Mouse (Mus musculus) heart, embryonic 14.5 days (tissue): ENCODE measurements around the gene Lrfn4. TPM values are rescaled to one million over a fixed set of nuclear protein-coding genes. Genes with fewer than 3 reads are reported as not detected.

Source experiments
- ATAC-seq: fragments of 200-750 bp; cut with Nextera tagmentation; 2 replicates; pipeline ENCODE4 v1.8.0; 2017; ENCODE audit warnings: low read depth, moderate TSS enrichment; ENCODE audit not compliant: insufficient number of reproducible peaks, insufficient read depth, low FRiP score
- H3K27ac ChIP-seq, 2 experiments: fragments of 200-500 bp in 1 of 2; fragments of 300-500 bp in 1 of 2; sonication (generic) in 1 of 2; replicated peaks in 1 of 2; 2 replicates each; pipeline ENCODE4 v1.5.1; 2012 to 2014; ENCODE audit warnings: low read depth in 2 of 2, low read length in 2 of 2, control low read depth in 1 of 2, mild to moderate bottlenecking in 1 of 2, mixed read lengths in 1 of 2; ENCODE audit not compliant: control insufficient read depth in 1 of 2, insufficient read depth in 1 of 2
- H3K27me3 ChIP-seq: fragments of 300-500 bp; sonication (generic); 2 replicates; pipeline ENCODE4 v1.6.1; 2014; ENCODE audit warnings: mild to moderate bottlenecking, low read length, control low read depth; ENCODE audit not compliant: control insufficient read depth, insufficient read depth
- H3K36me3 ChIP-seq: fragments of 300-500 bp; sonication (generic); 2 replicates; pipeline ENCODE4 v1.6.1; 2014; ENCODE audit warnings: mild to moderate bottlenecking, control low read depth, low read length, mixed read lengths; ENCODE audit not compliant: control insufficient read depth, insufficient read depth
- H3K4me1 ChIP-seq, 2 experiments: fragments of 200-500 bp in 1 of 2; fragments of 300-500 bp in 1 of 2; sonication (generic) in 1 of 2; 2 replicates each; pipeline ENCODE4 v1.6.1; 2012 to 2014; ENCODE audit warnings: low read length in 2 of 2, control low read depth in 1 of 2, mixed read lengths in 1 of 2; ENCODE audit not compliant: control insufficient read depth in 2 of 2, insufficient read depth in 2 of 2
- H3K4me2 ChIP-seq: fragments of 300-500 bp; sonication (generic); 2 replicates; pipeline ENCODE4 v1.6.1; 2014; ENCODE audit warnings: mild to moderate bottlenecking, low read length
- H3K4me3 ChIP-seq, 2 experiments: fragments of 200-500 bp in 1 of 2; fragments of 300-500 bp in 1 of 2; sonication (generic) in 1 of 2; 2 replicates each; pipeline ENCODE4 v1.5.1; 2012 to 2014; ENCODE audit warnings: low read length in 2 of 2, mild to moderate bottlenecking in 2 of 2, control low read depth in 1 of 2, low read depth in 1 of 2, moderate library complexity in 1 of 2; ENCODE audit not compliant: control insufficient read depth in 1 of 2, insufficient read depth in 1 of 2
- H3K9ac ChIP-seq: fragments of 300-500 bp; sonication (generic); 2 replicates; pipeline ENCODE4 v1.6.1; 2014; ENCODE audit warnings: mild to moderate bottlenecking, low read length
- H3K9me3 ChIP-seq: fragments of 300-500 bp; sonication (generic); 2 replicates; pipeline ENCODE4 v1.6.1; 2016; ENCODE audit warnings: low read length, control low read depth; ENCODE audit not compliant: control insufficient read depth
- WGBS: fragments of 180-500 bp; shearing (Covaris S2); extraction: QIAGEN DNeasy Blood & Tissue Kit; methylation state at CpG from one replicate; pipeline ENCODE4 v1.1.7; 2014; 5-methylcytosine and 5-hydroxymethylcytosine counted together
- polyA plus RNA-seq: library from polyadenylated mRNA; unstranded; fragments of >200 nt; fragmentation: Nextera tagmentation; extraction: Ambion mirVana; gene quantifications from 2 replicates; pipeline ENCODE4 v1.2.1, GENCODE M21; 2014

Gene Lrfn4
- polyA plus RNA-seq, 1 experiment from 2014 or later = 6.1 TPM

- 82% methylated on average over 8 of the region's 8 CpGs for WGBS
Observed at GRCm38 (mm10) chr19:4572467-4572866, 43.0 kb downstream of the Lrfn4 start.

GRCm38 (mm10) chr19:4572061-4572460, 43.4 kb downstream of the Lrfn4 start:
- no peaks in the 10 kb centered on the region for H3K36me3 ChIP-seq
- H3K9me3 ChIP-seq = no peaks in the 10 kb centered on the region
- ATAC-seq = no peak
- H3K4me2 ChIP-seq = no peak overlapping the region
- WGBS = 70% methylated on average over 4 of the region's 4 CpGs
- H3K4me3 ChIP-seq = no peak overlapping the region
- peaks cover 7 to 10% of the 10 kb centered on the region in 2 experiments; a peak in 3 of 4 replicates for H3K4me1 ChIP-seq
- H3K27ac ChIP-seq = no peak overlapping the region
- H3K27me3 ChIP-seq = no peaks in the 10 kb centered on the region
- H3K9ac ChIP-seq = no peak overlapping the region

More at GRCm38 (mm10) chr19:4572467-4572866, 43.0 kb downstream of the Lrfn4 start:
- Histone ChIP-seq H3K4me1 (peaks cover 7 to 10% of the 10 kb centered on the region in 2 experiments; a peak in 3 of 4 replicates), H3K9me3 (no peaks in the 10 kb centered on the region), H3K4me2 (no peak overlapping the region), H3K36me3 (no peaks in the 10 kb centered on the region), H3K4me3 (no peak overlapping the region), H3K9ac (no peak overlapping the region), H3K27me3 (no peaks in the 10 kb centered on the region), H3K27ac (no peak overlapping the region)
- ATAC-seq = no peak

- H3K27me3 ChIP-seq = no peaks in the 10 kb centered on the region
- no peak overlapping the region for H3K4me3 ChIP-seq
- no peaks in the 10 kb centered on the region for H3K9me3 ChIP-seq
- ATAC-seq = no peak
- no peak overlapping the region for H3K27ac ChIP-seq
- H3K9ac ChIP-seq = no peak overlapping the region
- H3K4me2 ChIP-seq = no peak overlapping the region
- no peaks in the 10 kb centered on the region for H3K36me3 ChIP-seq
- 94% methylated on average over 1 of the region's 1 CpGs for WGBS
- H3K4me1 ChIP-seq = peaks cover 7 to 10% of the 10 kb centered on the region in 2 experiments; a peak in 3 of 4 replicates
Observed at GRCm38 (mm10) chr19:4571658-4572057, 43.8 kb downstream of the Lrfn4 start.

GRCm38 (mm10) chr19:4570815-4571214, 44.7 kb downstream of the Lrfn4 start:
- no peak overlapping the region for H3K4me3 ChIP-seq
- no peak overlapping the region for H3K27ac ChIP-seq
- 84% methylated on average over 6 of the region's 6 CpGs for WGBS
- peaks cover 7 to 10% of the 10 kb centered on the region in 2 experiments; a peak in 3 of 4 replicates for H3K4me1 ChIP-seq
- H3K4me2 ChIP-seq = no peak overlapping the region
- H3K9ac ChIP-seq = no peak overlapping the region
- no peaks in the 10 kb centered on the region for H3K27me3 ChIP-seq
- H3K36me3 ChIP-seq = no peaks in the 10 kb centered on the region
- ATAC-seq = no peak
- H3K9me3 ChIP-seq = no peaks in the 10 kb centered on the region

GRCm38 (mm10) chr19:4570237-4570613, 45.2 kb downstream of the Lrfn4 start:
- H3K9ac ChIP-seq = no peak overlapping the region
- no peak overlapping the region for H3K4me2 ChIP-seq
- no peaks in the 10 kb centered on the region for H3K27me3 ChIP-seq
- no peak overlapping the region for H3K27ac ChIP-seq
- ATAC-seq = no peak
- no peak overlapping the region for H3K4me3 ChIP-seq
- H3K36me3 ChIP-seq = no peaks in the 10 kb centered on the region
- no peaks in the 10 kb centered on the region for H3K9me3 ChIP-seq
- 90% methylated on average over 11 of the region's 11 CpGs for WGBS
- peaks cover 7 to 10% of the 10 kb centered on the region in 2 experiments; a peak in 3 of 4 replicates for H3K4me1 ChIP-seq

- 74% methylated on average over 17 of the region's 17 CpGs for WGBS
- H3K27ac ChIP-seq = no peak overlapping the region
Observed at GRCm38 (mm10) chr19:4569356-4570236, 45.9 kb downstream of the Lrfn4 start.

GRCm38 (mm10) chr19:4568832-4569231, 46.6 kb downstream of the Lrfn4 start:
- ATAC-seq = no peak; the same call in 1 of the 2 replicates
- 20% methylated on average over 4 of the region's 4 CpGs for WGBS
- H3K4me3 ChIP-seq = no peak overlapping the region
- H3K9ac ChIP-seq = no peak overlapping the region
- H3K36me3 ChIP-seq = no peaks in the 10 kb centered on the region
- no peaks in the 10 kb centered on the region for H3K27me3 ChIP-seq
- no peak overlapping the region for H3K4me2 ChIP-seq
- H3K4me1 ChIP-seq = peaks cover 7 to 10% of the 10 kb centered on the region in 2 experiments; a peak in 3 of 4 replicates
- no peaks in the 10 kb centered on the region for H3K9me3 ChIP-seq
- no peak overlapping the region for H3K27ac ChIP-seq

More at GRCm38 (mm10) chr19:4569356-4570236, 45.9 kb downstream of the Lrfn4 start:
- H3K36me3 ChIP-seq = no peaks in the 10 kb centered on the region
- no peak for ATAC-seq
- no peak overlapping the region for H3K4me3 ChIP-seq
- H3K4me2 ChIP-seq = no peak overlapping the region
- no peak overlapping the region for H3K9ac ChIP-seq
- H3K27me3 ChIP-seq = no peaks in the 10 kb centered on the region
- peaks cover 7 to 10% of the 10 kb centered on the region in 2 experiments; a peak in 3 of 4 replicates for H3K4me1 ChIP-seq
- H3K9me3 ChIP-seq = no peaks in the 10 kb centered on the region
